Mouse (Mus musculus) heart, embryonic 15.5 days (tissue): ENCODE measurements around the gene 4833439L19Rik. TPM values are rescaled to one million over a fixed set of nuclear protein-coding genes. Genes with fewer than 3 reads are reported as not detected.
"Not testable (repeated sequence)": the region's sequence is repeated elsewhere in the genome, so short reads cannot be mapped to it uniquely, and the experiment has no call there.

Experiments used
- ATAC-seq: fragments of 200-750 bp; cut with Nextera tagmentation; replicated peaks from 2 replicates; pipeline ENCODE4 v1.8.0; 2017; ENCODE audit warnings: low read depth, moderate TSS enrichment; ENCODE audit not compliant: insufficient number of reproducible peaks, insufficient read depth, low FRiP score
- H3K27ac ChIP-seq: fragments of 300-500 bp; sonication (generic); 2 replicates; pipeline ENCODE4 v1.5.1; 2015; ENCODE audit warnings: mild to moderate bottlenecking, inconsistent platforms
- H3K27me3 ChIP-seq: fragments of 300-500 bp; sonication (generic); 2 replicates; pipeline ENCODE4 v1.6.1; 2015; ENCODE audit warnings: inconsistent platforms
- H3K36me3 ChIP-seq: fragments of 300-500 bp; sonication (generic); 2 replicates; pipeline ENCODE4 v1.6.1; 2015; ENCODE audit warnings: mild to moderate bottlenecking, inconsistent platforms
- H3K4me1 ChIP-seq: fragments of 300-500 bp; sonication (generic); replicated peaks from 2 replicates; pipeline ENCODE4 v1.6.1; 2015; ENCODE audit warnings: inconsistent platforms
- H3K4me2 ChIP-seq: fragments of 300-500 bp; sonication (generic); 2 replicates; pipeline ENCODE4 v1.6.1; 2015; ENCODE audit warnings: inconsistent platforms, mild to moderate bottlenecking, moderate library complexity
- H3K4me3 ChIP-seq: fragments of 300-500 bp; sonication (generic); 2 replicates; pipeline ENCODE4 v1.5.1; 2015; ENCODE audit warnings: mild to moderate bottlenecking, inconsistent platforms
- H3K9ac ChIP-seq: fragments of 300-500 bp; sonication (generic); 2 replicates; pipeline ENCODE4 v1.6.1; 2015; ENCODE audit warnings: mild to moderate bottlenecking, inconsistent platforms
- H3K9me3 ChIP-seq: fragments of 300-500 bp; sonication (generic); replicated peaks from 2 replicates; pipeline ENCODE4 v1.6.1; 2016; ENCODE audit warnings: inconsistent platforms
- WGBS: fragments of 180-500 bp; shearing (Covaris S2); methylation state at CpG from one replicate; pipeline ENCODE4 v1.1.7; 2015; ENCODE audit warnings: mixed read lengths; 5-methylcytosine and 5-hydroxymethylcytosine counted together
- polyA plus RNA-seq: library from polyadenylated mRNA; unstranded; fragments of >200 nt; fragmentation: Nextera tagmentation; extraction: Ambion mirVana; gene quantifications from 2 replicates; pipeline ENCODE4 v1.2.1, GENCODE M21; 2015

4833439L19Rik gene
- polyA plus RNA-seq, result 111 and 124 TPM in 2 replicates

GRCm38 (mm10) chr13:54565201-54565581, at the start of gene 4833439L19Rik:
Gene 4833439L19Rik, minus strand, starts transcription at chr13:54565435.
- Histone ChIP-seq H3K36me3 (peaks cover 15% of the 10 kb centered on the region), H3K27ac (peak within 1 kb of the TSS; percentile 61), H3K4me2 (peak within 1 kb of the TSS; percentile 73), H3K27me3 (no peaks in the 10 kb centered on the region), H3K4me3 (peak within 1 kb of the TSS; percentile 90), H3K9ac (peak within 1 kb of the TSS; percentile 94), H3K9me3 (no peaks in the 10 kb centered on the region), H3K4me1 (peaks cover 14% of the 10 kb centered on the region)
- WGBS, result 0% methylated on average over 27 of the region's 27 CpGs
- peak; percentile 92 for ATAC-seq

- H3K27ac ChIP-seq, H3K36me3 ChIP-seq, H3K4me2 ChIP-seq, H3K9me3 ChIP-seq, H3K27me3 ChIP-seq, H3K4me3 ChIP-seq, ATAC-seq, H3K9ac ChIP-seq: not testable (repeated sequence)
- H3K4me1 ChIP-seq, result peaks cover 23% of the 10 kb centered on the region
- WGBS, result 82% methylated on average over 8 of the region's 8 CpGs
Observed at GRCm38 (mm10) chr13:54613141-54613540, 47.9 kb upstream of the 4833439L19Rik start.

- peak within 1 kb of the TSS; percentile 83 for H3K4me2 ChIP-seq
- H3K27me3 ChIP-seq, result no peaks in the 10 kb centered on the region
- WGBS, result under 1% methylated on average over 66 of the region's 66 CpGs
- ATAC-seq, result peak; percentile 77
- H3K9ac ChIP-seq, result peak within 1 kb of the TSS; percentile 73
- H3K36me3 ChIP-seq, result no peaks in the 10 kb centered on the region
- no peaks in the 10 kb centered on the region for H3K9me3 ChIP-seq
- H3K27ac ChIP-seq, result peak within 1 kb of the TSS; percentile 57
- H3K4me3 ChIP-seq, result peak within 1 kb of the TSS; percentile 66
- peaks cover 23% of the 10 kb centered on the region for H3K4me1 ChIP-seq
Observed at GRCm38 (mm10) chr13:54610972-54611754, 45.9 kb upstream of the 4833439L19Rik start, which contains the start of gene Cltb. Gene Cltb, minus strand, starts transcription at chr13:54611344.

GRCm38 (mm10) chr13:54610613-54610971, 45.4 kb upstream of the 4833439L19Rik start:
- H3K9ac ChIP-seq, result peak overlapping the region; percentile 73
- peak overlapping the region; percentile 57 for H3K27ac ChIP-seq
- H3K4me1 ChIP-seq, result peaks cover 23% of the 10 kb centered on the region
- H3K4me2 ChIP-seq, result peak overlapping the region; percentile 83
- no peaks in the 10 kb centered on the region for H3K36me3 ChIP-seq
- H3K4me3 ChIP-seq, result peak overlapping the region; percentile 66
- 13% methylated on average over 13 of the region's 13 CpGs for WGBS
- no peaks in the 10 kb centered on the region for H3K9me3 ChIP-seq
- 0 out of 2 replicates have a peak, but pooled peaks have one; percentile 23 for ATAC-seq
- H3K27me3 ChIP-seq, result no peaks in the 10 kb centered on the region

- no peaks in the 10 kb centered on the region for H3K9me3 ChIP-seq
- peaks cover 5% of the 10 kb centered on the region; the same call in 1 of the 2 replicates for H3K36me3 ChIP-seq
- no peak for ATAC-seq
- no peak overlapping the region for H3K9ac ChIP-seq
- WGBS, result 24% methylated on average over 1 of the region's 1 CpGs
- H3K27ac ChIP-seq, result no peak overlapping the region
- H3K4me3 ChIP-seq, result no peak overlapping the region
- H3K27me3 ChIP-seq, result no peaks in the 10 kb centered on the region
- H3K4me1 ChIP-seq, result peaks cover 23% of the 10 kb centered on the region
- H3K4me2 ChIP-seq, result peak overlapping the region; percentile 7; the same call in 1 of the 2 replicates
Observed at GRCm38 (mm10) chr13:54609301-54609700, 44.1 kb upstream of the 4833439L19Rik start.

GRCm38 (mm10) chr13:54608666-54609065, 43.4 kb upstream of the 4833439L19Rik start:
- Histone ChIP-seq H3K4me3 (0 out of 2 replicates have a peak overlapping the region, but pooled peaks have one; percentile 3), H3K27me3 (no peaks in the 10 kb centered on the region), H3K4me2 (peak overlapping the region; percentile 7; the same call in 1 of the 2 replicates), H3K27ac (0 out of 2 replicates have a peak overlapping the region, but pooled peaks have one; percentile 13), H3K36me3 (peaks cover 5% of the 10 kb centered on the region; the same call in 1 of the 2 replicates), H3K9ac (no peak overlapping the region), H3K4me1 (peaks cover 23% of the 10 kb centered on the region), H3K9me3 (no peaks in the 10 kb centered on the region)
- 33% methylated on average over 8 of the region's 8 CpGs for WGBS
- no peak for ATAC-seq

- Histone ChIP-seq H3K9ac (no peak overlapping the region), H3K4me2 (no peak overlapping the region), H3K36me3 (peaks cover 5% of the 10 kb centered on the region; the same call in 1 of the 2 replicates), H3K27ac (no peak overlapping the region), H3K9me3 (no peaks in the 10 kb centered on the region), H3K4me3 (no peak overlapping the region), H3K4me1 (peaks cover 23% of the 10 kb centered on the region), H3K27me3 (no peaks in the 10 kb centered on the region)
- ATAC-seq, result no peak
- WGBS, result 79% methylated on average over 3 of the region's 3 CpGs
Observed at GRCm38 (mm10) chr13:54608002-54608401, 42.8 kb upstream of the 4833439L19Rik start.

- Histone ChIP-seq H3K9me3 (no peaks in the 10 kb centered on the region), H3K27ac (no peak overlapping the region), H3K27me3 (no peaks in the 10 kb centered on the region), H3K4me2 (no peak overlapping the region), H3K4me1 (peaks cover 23% of the 10 kb centered on the region), H3K9ac (no peak overlapping the region), H3K36me3 (peaks cover 5% of the 10 kb centered on the region; the same call in 1 of the 2 replicates), H3K4me3 (no peak overlapping the region)
- 66% methylated on average over 5 of the region's 5 CpGs for WGBS
- ATAC-seq, result no peak
Observed at GRCm38 (mm10) chr13:54607204-54607603, 42.0 kb upstream of the 4833439L19Rik start.

- H3K9me3 ChIP-seq, result no peaks in the 10 kb centered on the region
- H3K9ac ChIP-seq, result no peak overlapping the region
- H3K4me2 ChIP-seq, result no peak overlapping the region
- H3K36me3 ChIP-seq, result peaks cover 5% of the 10 kb centered on the region; the same call in 1 of the 2 replicates
- 85% methylated on average over 5 of the region's 5 CpGs for WGBS
- no peaks in the 10 kb centered on the region for H3K27me3 ChIP-seq
- H3K27ac ChIP-seq, result no peak overlapping the region
- ATAC-seq, result no peak
- H3K4me3 ChIP-seq, result no peak overlapping the region
- H3K4me1 ChIP-seq, result peaks cover 18% of the 10 kb centered on the region
Observed at GRCm38 (mm10) chr13:54605426-54605825, 40.2 kb upstream of the 4833439L19Rik start.

GRCm38 (mm10) chr13:54604221-54604620, 39.0 kb upstream of the 4833439L19Rik start:
- no peak overlapping the region for H3K9ac ChIP-seq
- H3K4me3 ChIP-seq, result no peak overlapping the region
- no peak overlapping the region for H3K4me2 ChIP-seq
- H3K4me1 ChIP-seq, result peaks cover 8% of the 10 kb centered on the region
- no peak overlapping the region for H3K27ac ChIP-seq
- WGBS, result 66% methylated on average over 4 of the region's 4 CpGs
- no peak for ATAC-seq
- H3K9me3 ChIP-seq, result no peaks in the 10 kb centered on the region
- peaks cover 5% of the 10 kb centered on the region; the same call in 1 of the 2 replicates for H3K36me3 ChIP-seq
- no peaks in the 10 kb centered on the region for H3K27me3 ChIP-seq

- no peak overlapping the region for H3K4me3 ChIP-seq
- no peaks in the 10 kb centered on the region for H3K27me3 ChIP-seq
- H3K4me2 ChIP-seq, result no peak overlapping the region
- no peaks in the 10 kb centered on the region for H3K9me3 ChIP-seq
- no peak overlapping the region for H3K9ac ChIP-seq
- H3K36me3 ChIP-seq, result peaks cover 11% of the 10 kb centered on the region; the same call in 1 of the 2 replicates
- H3K27ac ChIP-seq, result no peak overlapping the region
- H3K4me1 ChIP-seq, result peaks cover under 1% of the 10 kb centered on the region
- no peak for ATAC-seq
Observed at GRCm38 (mm10) chr13:54603501-54603900, 38.3 kb upstream of the 4833439L19Rik start.
